Mouse (Mus musculus) stomach, embryonic 16.5 days (tissue): ENCODE results near the gene 1300017J02Rik. TPM values are rescaled to one million over a fixed set of nuclear protein-coding genes. Genes with fewer than 3 reads are reported as not detected.

Experiments used
- ATAC-seq: fragments of 200-750 bp; cut with Nextera tagmentation; 2 replicates; pipeline ENCODE4 v1.8.0; 2017; ENCODE audit warnings: moderate number of reproducible peaks, moderate TSS enrichment; ENCODE audit not compliant: insufficient read depth, low FRiP score
- H3K27ac ChIP-seq: fragments of 300-500 bp; sonication (generic); 2 replicates; pipeline ENCODE4 v1.5.1; 2014; ENCODE audit warnings: low read length
- H3K27me3 ChIP-seq: fragments of 300-500 bp; sonication (generic); 2 replicates; pipeline ENCODE4 v1.6.1; 2014; ENCODE audit warnings: low read length, control low read depth, mixed read lengths; ENCODE audit not compliant: control insufficient read depth, insufficient read depth
- H3K36me3 ChIP-seq: fragments of 300-500 bp; sonication (generic); 2 replicates; pipeline ENCODE4 v1.6.1; 2014; ENCODE audit warnings: low read length; ENCODE audit not compliant: control insufficient read depth, insufficient read depth
- H3K4me1 ChIP-seq: fragments of 300-500 bp; sonication (generic); 2 replicates; pipeline ENCODE4 v1.6.1; 2014; ENCODE audit warnings: low read length, control low read depth, mixed read lengths; ENCODE audit not compliant: control insufficient read depth, insufficient read depth
- H3K4me2 ChIP-seq: fragments of 300-500 bp; sonication (generic); 2 replicates; pipeline ENCODE4 v1.6.1; 2014; ENCODE audit warnings: low read depth, low read length, mixed read lengths
- H3K4me3 ChIP-seq: fragments of 300-500 bp; sonication (generic); replicated peaks from 2 replicates; pipeline ENCODE4 v1.5.1; 2014; ENCODE audit warnings: mild to moderate bottlenecking, low read length
- H3K9ac ChIP-seq: fragments of 300-500 bp; sonication (generic); 2 replicates; pipeline ENCODE4 v1.6.1; 2014; ENCODE audit warnings: low read length
- H3K9me3 ChIP-seq: fragments of 300-500 bp; sonication (generic); replicated peaks from 2 replicates; pipeline ENCODE4 v1.6.1; 2016; ENCODE audit warnings: low read length, control low read depth; ENCODE audit not compliant: control insufficient read depth
- WGBS: fragments of 180-500 bp; shearing (Covaris S2); extraction: QIAGEN DNeasy Blood & Tissue Kit; methylation state at CpG from one replicate; pipeline ENCODE4 v1.1.7; 2014; 5-methylcytosine and 5-hydroxymethylcytosine counted together
- polyA plus RNA-seq: library from polyadenylated mRNA; unstranded; fragments of >200 nt; fragmentation: Nextera tagmentation; extraction: Ambion mirVana; gene quantifications from 2 replicates; pipeline ENCODE4 v1.2.1, GENCODE M21; 2015

The 1300017J02Rik gene
- polyA plus RNA-seq, 1 experiment from 2014 or later: 4.4 TPM

DNA sequence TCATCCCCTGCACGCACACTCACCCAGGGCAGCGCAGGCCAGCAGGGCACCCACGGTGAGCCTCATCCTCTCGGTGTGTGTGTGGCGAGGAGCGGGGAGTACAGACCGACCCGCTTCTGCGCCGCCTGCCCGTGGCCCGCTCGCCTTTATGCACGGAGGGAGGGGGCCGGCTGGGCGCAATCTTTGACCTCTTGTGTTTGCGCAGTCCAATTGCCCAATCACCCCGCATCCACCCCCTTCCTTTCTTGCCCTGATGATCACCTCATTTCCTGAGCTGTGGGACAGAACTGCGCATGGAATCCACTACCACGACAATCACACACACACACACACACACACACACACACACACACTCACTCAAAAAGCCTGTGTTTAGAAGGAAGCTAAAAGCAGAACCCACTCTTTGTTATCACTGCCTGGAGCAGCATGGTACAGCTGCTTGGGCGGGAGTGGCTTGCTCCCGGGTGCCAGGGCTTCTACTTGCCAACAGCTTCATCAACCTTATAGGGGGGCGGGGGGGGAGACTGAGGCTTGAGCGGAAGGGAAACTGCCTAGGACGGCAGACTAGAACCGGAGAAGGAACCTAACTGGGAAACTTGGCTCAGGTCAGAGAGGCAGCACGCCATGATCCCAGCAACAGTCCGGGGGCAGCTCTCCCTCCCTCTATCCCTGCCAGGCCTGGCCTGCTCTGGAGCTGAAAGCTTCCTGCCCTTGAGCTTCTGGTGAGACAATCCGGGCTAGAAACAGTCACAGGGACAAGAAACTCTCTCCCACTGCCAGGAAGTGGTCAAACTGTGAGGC, 74.5 kb downstream of the 1300017J02Rik start, which contains the start of the genes Gm20425 and Trf:
Gene Gm20425 (minus strand): TSS at position 157 of the 801 bp plus-strand sequence.
Gene Trf (minus strand): TSS at position 294 of the 801 bp plus-strand sequence.
- no peaks in the 10 kb centered on the region; the same call in 1 of the 2 replicates for H3K27me3 ChIP-seq
- no peaks in the 10 kb centered on the region for H3K36me3 ChIP-seq
- peak; percentile 73 for ATAC-seq
- H3K4me1 ChIP-seq: peaks cover 15% of the 10 kb centered on the region
- peak within 1 kb of the TSS; percentile 64 for H3K27ac ChIP-seq
- peak within 1 kb of the TSS; percentile 48 for H3K4me2 ChIP-seq
- peak within 1 kb of the TSS; percentile 53 for H3K9ac ChIP-seq
- H3K4me3 ChIP-seq: peak within 1 kb of the TSS; percentile 24
- 30% methylated on average over 29 of the region's 29 CpGs for WGBS
- no peaks in the 10 kb centered on the region for H3K9me3 ChIP-seq

DNA sequence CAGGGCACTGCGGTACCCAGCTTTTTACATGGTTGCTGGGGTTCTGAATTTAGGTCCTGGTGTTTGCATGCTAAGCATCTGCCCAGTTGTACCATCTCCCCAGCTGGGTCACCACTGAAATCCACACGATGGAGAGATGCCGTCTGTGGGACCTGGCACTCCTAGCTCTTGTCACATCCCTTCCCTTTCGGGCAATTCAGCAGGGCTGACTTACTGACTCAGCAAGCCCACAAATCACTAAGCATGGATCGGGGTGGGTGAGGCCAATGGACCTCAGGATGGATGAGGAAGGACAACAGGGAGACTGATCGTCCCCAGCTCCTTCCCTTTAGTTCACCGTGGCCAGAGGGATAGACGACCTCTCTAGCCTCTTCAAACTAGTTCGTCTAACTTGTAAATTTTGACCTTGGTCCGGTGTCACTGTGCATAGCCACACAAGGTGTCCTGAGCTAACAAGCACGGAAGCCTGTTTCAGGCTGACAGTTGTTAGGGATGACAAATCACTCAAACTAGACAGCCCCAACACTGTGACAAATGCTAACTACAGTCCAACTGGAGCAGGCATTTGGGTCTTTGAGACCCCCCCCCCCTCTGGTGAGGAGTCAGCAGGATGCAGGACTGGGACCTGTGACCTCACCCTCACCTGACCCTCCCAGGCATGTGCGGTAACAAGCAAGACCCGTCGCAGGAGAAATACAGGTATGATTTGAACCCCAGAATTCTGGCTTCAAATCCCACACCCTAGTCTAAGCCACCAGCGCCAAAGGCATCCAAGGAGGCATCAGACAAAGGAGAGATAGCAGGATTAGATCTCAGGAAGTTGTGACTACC, 75.6 kb downstream of the 1300017J02Rik start:
- Histone ChIP-seq H3K9ac (no peak overlapping the region), H3K4me2 (peak overlapping the region; percentile 48; the same call in 1 of the 2 replicates), H3K27me3 (no peaks in the 10 kb centered on the region; the same call in 1 of the 2 replicates), H3K36me3 (no peaks in the 10 kb centered on the region), H3K4me3 (no peak overlapping the region), H3K9me3 (no peaks in the 10 kb centered on the region), H3K4me1 (peaks cover 9% of the 10 kb centered on the region; the same call in 1 of the 2 replicates), H3K27ac (no peak overlapping the region)
- WGBS: 79% methylated on average over 15 of the region's 15 CpGs
- no peak for ATAC-seq

DNA sequence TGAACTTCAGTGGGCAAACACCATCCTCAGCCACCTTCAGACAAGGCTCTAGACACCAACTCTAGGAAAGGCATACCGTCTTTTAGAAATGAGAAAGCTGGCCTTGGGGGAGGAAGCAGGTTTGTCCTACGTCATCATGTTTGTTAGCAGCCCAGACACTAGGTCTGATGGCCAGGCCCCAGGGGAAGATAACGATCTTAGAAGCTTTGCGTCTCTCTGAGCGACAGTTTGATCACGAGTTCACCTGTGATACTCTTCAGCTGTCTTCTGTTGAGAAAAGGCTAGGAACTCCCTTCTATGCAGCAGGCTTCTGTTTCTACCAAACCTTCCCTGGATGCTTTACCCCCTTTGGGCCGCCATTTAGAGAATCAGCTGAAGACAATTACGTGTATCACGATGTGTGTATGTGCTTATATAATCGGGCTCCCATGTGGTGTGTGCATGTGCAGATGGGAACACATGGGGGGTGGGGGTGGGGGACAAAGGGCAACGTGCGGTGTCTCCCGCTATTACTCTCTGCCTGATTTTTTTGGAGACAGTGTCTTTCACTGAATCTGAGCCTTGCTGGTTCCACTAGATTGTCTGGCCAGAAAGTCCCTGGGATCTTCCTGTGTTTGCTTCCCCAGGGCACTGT, 76.4 kb downstream of the 1300017J02Rik start:
- Histone ChIP-seq H3K36me3 (no peaks in the 10 kb centered on the region), H3K9ac (no peak overlapping the region), H3K4me2 (no peak overlapping the region), H3K27ac (no peak overlapping the region), H3K9me3 (no peaks in the 10 kb centered on the region), H3K4me1 (peaks cover 6% of the 10 kb centered on the region; the same call in 1 of the 2 replicates), H3K4me3 (no peak overlapping the region), H3K27me3 (no peaks in the 10 kb centered on the region; the same call in 1 of the 2 replicates)
- ATAC-seq: no peak
- WGBS: 74% methylated on average over 13 of the region's 13 CpGs

DNA sequence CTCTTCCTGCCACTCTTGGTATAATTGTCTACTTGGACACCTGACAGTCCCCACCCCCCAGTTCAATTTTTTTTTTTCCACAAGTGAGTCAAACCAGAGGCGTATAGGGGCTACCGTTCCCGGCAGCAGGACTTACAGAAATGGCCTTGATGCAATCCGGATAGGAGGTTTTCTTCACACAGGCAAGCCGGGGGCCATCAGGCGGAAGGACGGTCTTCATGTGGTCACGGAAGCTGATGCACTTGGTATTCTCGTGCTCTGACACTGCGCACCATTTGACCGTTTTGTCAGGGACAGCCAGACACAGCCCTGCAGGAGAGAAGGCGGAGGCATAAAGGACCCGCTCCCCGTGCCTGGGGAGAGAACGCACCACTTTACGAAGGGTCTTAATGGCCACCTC, 77.1 kb downstream of the 1300017J02Rik start:
- no peak overlapping the region for H3K27ac ChIP-seq
- WGBS: 90% methylated on average over 16 of the region's 16 CpGs
- H3K4me1 ChIP-seq: peaks cover 6% of the 10 kb centered on the region; the same call in 1 of the 2 replicates
- H3K27me3 ChIP-seq: no peaks in the 10 kb centered on the region; the same call in 1 of the 2 replicates
- no peak for ATAC-seq
- no peak overlapping the region for H3K9ac ChIP-seq
- no peaks in the 10 kb centered on the region for H3K36me3 ChIP-seq
- H3K4me2 ChIP-seq: no peak overlapping the region
- no peaks in the 10 kb centered on the region for H3K9me3 ChIP-seq
- no peak overlapping the region for H3K4me3 ChIP-seq

DNA sequence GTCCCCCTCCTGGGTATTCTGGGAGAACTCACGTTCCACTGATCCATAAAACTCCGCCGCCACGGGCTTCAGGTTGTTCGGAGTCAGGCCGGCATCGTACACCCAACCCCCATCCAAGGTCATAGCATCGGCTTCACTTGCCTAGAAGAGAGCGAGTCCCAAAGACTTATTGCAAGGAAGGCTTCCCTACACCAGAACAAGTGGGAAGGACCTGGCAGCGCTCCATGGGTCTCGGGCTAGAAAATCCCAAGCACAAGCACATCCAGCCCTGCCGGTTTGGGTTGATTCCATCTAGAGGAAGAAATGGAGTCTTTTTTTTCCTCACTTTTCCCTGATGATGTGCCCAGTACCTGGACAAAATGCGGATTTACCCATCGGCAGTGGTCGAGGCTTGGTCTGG, 78.1 kb downstream of the 1300017J02Rik start:
- no peak overlapping the region for H3K9ac ChIP-seq
- H3K4me3 ChIP-seq: no peak overlapping the region
- H3K4me2 ChIP-seq: no peak overlapping the region
- H3K36me3 ChIP-seq: no peaks in the 10 kb centered on the region
- H3K4me1 ChIP-seq: peaks cover 6% of the 10 kb centered on the region; the same call in 1 of the 2 replicates
- ATAC-seq: no peak
- H3K27me3 ChIP-seq: no peaks in the 10 kb centered on the region; the same call in 1 of the 2 replicates
- 86% methylated on average over 15 of the region's 15 CpGs for WGBS
- no peaks in the 10 kb centered on the region for H3K9me3 ChIP-seq
- H3K27ac ChIP-seq: no peak overlapping the region

DNA sequence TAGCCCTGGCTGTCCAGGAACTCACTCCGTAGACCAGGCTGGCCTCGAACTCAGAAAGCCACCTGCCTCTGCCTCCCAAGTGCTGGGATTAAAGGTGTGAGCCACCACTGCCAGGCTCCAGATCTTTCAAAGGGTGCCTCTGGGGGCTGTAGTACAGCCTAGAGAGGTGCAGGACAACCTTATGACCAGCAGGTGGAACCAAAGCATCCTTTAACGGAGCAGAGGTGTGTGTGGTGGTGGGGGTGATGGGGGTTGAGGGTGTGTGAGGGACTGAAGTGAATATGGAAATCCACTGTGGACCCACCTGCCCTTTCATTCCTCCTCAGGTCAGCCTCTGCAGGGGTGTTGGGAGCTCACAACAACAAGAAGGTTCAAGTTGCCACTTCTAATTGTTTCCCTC, 79.4 kb downstream of the 1300017J02Rik start:
- Histone ChIP-seq H3K9ac (no peak overlapping the region), H3K4me3 (no peak overlapping the region), H3K36me3 (no peaks in the 10 kb centered on the region), H3K27me3 (no peaks in the 10 kb centered on the region; the same call in 1 of the 2 replicates), H3K4me1 (peaks cover 3% of the 10 kb centered on the region; the same call in 1 of the 2 replicates), H3K9me3 (no peaks in the 10 kb centered on the region), H3K27ac (no peak overlapping the region), H3K4me2 (no peak overlapping the region)
- ATAC-seq: no peak; the same call in 1 of the 2 replicates
- WGBS: 59% methylated on average over 3 of the region's 3 CpGs

DNA sequence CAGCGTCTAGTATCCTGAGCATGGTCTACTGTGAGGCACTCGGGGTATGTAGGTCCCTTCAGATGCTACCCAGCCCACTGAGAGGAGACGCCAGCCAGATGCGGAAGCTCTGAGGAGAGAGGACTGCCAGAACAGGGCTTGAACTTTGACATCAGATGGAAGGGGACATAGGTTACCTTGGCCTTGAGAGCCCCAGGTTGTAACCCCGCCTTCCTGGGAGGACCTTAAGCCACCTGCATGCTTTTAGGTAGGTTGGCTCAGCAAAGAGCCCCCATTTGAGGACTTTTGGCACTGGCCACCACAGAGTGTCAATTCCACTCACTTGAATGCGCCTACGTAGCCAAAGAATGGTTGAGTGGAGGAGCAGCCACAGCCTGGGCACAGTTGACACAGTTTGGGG, 80.2 kb downstream of the 1300017J02Rik start:
- H3K36me3 ChIP-seq: no peaks in the 10 kb centered on the region

DNA sequence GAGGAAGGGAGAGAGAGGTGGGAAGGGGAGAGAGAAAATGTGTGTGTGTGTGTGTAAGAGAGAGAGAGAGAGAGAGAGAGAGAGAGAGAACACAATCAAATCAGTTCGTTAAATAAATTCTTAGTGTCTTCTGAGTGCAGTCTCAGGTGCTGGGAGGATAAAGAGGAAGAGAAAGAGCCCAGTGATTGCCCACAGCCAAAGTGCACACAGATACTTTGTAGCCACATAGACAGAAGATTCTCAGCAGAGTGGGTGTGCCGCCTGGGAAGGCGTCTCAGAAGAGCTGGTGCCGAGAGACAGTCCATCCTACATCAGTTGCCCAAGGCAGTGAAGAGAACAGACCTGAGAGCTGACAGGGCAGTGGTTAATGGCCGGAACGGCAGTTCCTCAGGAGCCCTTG, 90.6 kb downstream of the 1300017J02Rik start:
- Histone ChIP-seq H3K27me3 (no peaks in the 10 kb centered on the region), H3K4me3 (no peak overlapping the region), H3K9me3 (no peaks in the 10 kb centered on the region), H3K9ac (no peak overlapping the region), H3K4me1 (no peaks in the 10 kb centered on the region), H3K36me3 (no peaks in the 10 kb centered on the region), H3K27ac (no peak overlapping the region), H3K4me2 (no peak overlapping the region)
- no peak for ATAC-seq
- WGBS: 80% methylated on average over 6 of the region's 6 CpGs

More for the DNA sequence above, 80.2 kb downstream of the 1300017J02Rik start:
- no peak for ATAC-seq
- no peaks in the 10 kb centered on the region for H3K4me1 ChIP-seq
- no peaks in the 10 kb centered on the region for H3K9me3 ChIP-seq
- no peaks in the 10 kb centered on the region; the same call in 1 of the 2 replicates for H3K27me3 ChIP-seq
- H3K4me3 ChIP-seq: no peak overlapping the region
- no peak overlapping the region for H3K27ac ChIP-seq
- H3K9ac ChIP-seq: no peak overlapping the region
- no peak overlapping the region for H3K4me2 ChIP-seq
- WGBS: 97% methylated on average over 7 of the region's 7 CpGs
